Mouse (Mus musculus): ENCODE data around the gene Arl6ip4.

The Arl6ip4 gene

GRCm38 (mm10) chr5:124095077-124095581, 20.8 kb upstream of the Arl6ip4 start:
- DNase-seq (ENCODE audit: low spot score) = no peak

DNA sequence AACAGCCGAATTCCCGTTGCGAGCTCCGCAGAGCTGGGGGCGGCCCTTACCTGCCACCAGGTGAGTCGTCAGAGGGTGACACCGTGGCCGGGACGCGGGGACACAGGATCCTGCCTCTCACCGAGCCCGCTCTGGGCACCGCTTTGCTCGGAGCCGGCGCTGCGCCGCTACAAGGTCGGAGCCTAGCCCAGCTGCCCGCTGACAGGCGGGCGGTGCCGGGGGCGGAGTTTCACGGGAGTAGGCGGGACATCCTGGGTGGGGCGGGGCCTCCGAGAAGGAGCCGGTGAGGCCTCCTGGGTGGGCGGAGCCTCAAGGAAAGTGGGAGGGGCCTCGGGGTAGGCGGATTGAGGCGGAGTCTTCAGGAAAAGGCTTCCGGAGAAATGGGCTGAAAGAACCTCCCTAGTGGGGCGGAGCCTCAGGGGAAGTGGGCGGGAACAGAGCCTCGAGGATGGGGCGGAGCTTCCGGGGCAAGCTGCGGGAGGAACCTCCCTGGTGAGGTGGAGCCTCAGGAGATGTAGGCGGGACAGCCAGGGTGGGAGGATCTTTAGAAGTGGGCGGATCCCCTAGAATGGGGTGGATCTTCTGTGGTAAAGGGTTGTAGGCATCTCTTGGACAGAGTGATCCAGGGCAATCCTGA, 20.2 kb upstream of the Arl6ip4 start, which contains the start of gene Abcb9:
Gene Abcb9, minus strand, starts transcription at position 203 of the 637 bp plus-strand sequence.
- DNase-seq (ENCODE audit: low spot score) = peak; percentile 85

- DNase-seq (ENCODE audit: low spot score) = no peak
Measured at GRCm38 (mm10) chr5:124098923-124099322, 17.0 kb upstream of the Arl6ip4 start.

DNA sequence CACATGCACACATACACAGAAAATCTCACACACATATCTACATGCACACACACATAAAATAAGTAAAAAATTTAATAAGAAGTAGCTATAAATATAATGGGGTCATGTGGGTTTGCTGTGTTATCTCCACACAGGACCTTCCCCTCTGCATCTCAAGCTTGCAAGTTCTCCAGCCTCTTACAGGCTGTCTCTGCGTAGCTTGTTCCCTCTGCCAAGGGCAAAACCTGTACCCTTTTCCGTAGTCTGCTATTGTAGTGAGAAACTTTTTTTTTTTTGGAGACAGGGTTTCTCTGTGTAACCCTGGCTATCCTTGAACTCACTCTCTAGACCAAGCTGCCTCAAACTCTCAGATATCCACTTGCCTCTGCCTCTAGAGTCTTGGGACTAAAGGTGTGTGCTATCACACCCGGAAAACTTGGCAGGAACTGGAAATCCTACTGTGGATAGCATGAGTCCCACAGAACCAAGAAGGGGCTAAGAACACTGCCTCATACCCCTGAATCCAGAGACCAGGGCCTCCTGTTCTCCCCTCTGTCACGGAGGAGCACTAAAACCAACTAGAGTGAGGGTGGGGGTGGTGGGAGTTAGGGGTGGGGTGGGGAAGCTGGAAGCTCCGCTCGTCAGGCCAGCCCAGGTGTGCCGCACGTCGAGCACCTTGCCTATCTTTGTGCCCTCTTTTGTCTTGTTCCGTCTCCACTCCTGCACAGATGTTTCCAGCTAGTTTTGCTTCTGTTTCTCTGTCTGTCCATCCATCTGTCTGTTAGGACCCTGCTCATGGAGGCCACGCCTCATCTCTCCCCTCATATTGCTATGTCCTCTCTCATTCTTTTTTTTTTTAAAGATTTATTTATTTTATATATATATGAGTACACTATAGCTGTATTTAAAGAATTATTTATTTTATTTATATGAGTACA, 15.5 kb upstream of the Arl6ip4 start:
- DNase-seq (ENCODE audit: low spot score) = no peak

GRCm38 (mm10) chr5:124102326-124102725, 13.6 kb upstream of the Arl6ip4 start:
- no peak for DNase-seq (ENCODE audit: low spot score)

GRCm38 (mm10) chr5:124103020-124103419, 12.9 kb upstream of the Arl6ip4 start:
- no peak for DNase-seq (ENCODE audit: low spot score)

- no peak for DNase-seq (ENCODE audit: low spot score)
Measured at GRCm38 (mm10) chr5:124103552-124103951, 12.3 kb upstream of the Arl6ip4 start.

- no peak for DNase-seq (ENCODE audit: low spot score)
Measured at GRCm38 (mm10) chr5:124111077-124111741, 4.7 kb upstream of the Arl6ip4 start.

DNA sequence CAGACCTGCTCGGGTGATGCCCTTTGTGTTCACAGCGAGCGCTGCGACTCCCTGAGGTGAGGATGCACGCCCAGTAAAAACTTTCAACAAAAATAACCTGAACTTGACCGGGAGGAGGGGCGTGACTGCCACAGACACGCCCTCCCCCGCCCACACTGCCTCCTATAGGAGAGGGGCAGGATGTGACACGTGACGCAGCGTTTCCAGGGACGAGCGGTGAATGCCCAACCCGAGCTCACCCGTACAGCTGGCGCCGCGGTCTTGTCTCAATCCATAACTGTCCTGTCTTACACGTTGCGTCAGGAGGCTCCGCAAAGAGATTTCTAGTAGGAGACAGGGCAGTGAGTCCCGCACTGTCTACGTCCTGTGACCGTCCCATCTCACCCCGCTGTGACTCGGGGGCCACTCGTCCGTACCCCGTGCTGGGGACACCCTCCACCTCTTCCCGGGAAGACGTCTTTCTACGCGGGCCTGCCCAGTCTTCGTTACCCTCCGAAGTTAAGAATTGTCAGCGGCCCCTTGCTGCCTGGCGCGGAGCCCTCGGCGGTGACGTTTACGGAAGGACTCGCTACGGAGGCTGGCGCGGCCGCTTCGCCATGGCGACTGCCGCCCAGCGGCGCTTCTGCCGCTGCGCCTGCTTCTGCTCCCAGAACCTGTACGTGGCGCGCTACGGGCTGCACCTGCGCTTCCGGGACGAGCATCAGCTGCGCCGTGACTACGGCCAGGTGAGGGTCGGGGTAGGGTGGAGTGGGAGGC, 4.0 kb upstream of the Arl6ip4 start, which contains the start of gene Ogfod2:
Gene Ogfod2, plus strand, starts transcription at position 556 of the 756 bp plus-strand sequence.
- peak; percentile 94 for DNase-seq (ENCODE audit: low spot score)

DNA sequence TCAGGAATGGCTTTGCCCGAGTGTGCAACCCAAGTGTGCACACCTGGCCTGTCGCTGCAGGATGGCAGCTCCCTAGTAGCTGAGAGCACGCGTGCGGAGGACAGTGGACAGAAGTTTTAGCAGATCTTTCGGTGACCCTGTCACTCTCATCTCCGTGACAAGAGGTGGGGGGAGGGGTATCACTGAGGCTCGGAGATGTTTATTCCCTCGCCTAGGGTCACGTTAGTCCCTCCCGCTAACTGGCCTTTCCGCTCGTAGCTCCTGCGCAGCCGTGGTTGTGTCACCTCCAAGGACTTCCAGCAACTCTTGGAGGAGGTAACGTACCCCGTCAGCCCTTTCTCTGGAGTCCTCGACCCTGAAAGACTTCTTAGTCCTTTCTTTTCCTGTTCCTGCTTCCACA, 3.4 kb upstream of the Arl6ip4 start:
- no peak for DNase-seq (ENCODE audit: low spot score)

DNA sequence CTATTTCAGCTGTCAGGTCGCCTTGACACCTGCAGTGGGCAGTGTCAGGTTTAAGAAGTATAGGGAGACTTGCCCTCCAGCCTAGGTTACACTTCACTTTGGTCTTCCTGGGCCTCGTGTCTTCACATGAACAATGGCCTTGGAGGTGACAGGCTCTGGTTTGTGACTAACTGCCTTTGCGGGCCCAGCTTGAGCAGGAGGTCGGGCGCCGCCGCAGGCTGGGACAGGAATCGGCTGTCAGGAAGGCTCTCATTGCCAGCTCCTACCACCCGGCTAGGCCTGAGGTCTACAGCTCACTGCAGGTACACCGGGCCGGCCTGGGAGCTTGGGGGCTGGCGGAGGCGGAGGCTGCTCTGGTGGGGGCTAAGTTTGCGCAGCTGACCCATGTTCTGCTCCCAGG, 2.9 kb upstream of the Arl6ip4 start:
- no peak for DNase-seq (ENCODE audit: low spot score)

GRCm38 (mm10) chr5:124114276-124115025, 1.4 kb upstream of the Arl6ip4 start:
- DNase-seq (ENCODE audit: low spot score) = no peak

- no peak for DNase-seq (ENCODE audit: low spot score)
Measured at GRCm38 (mm10) chr5:124115531-124115930, 358 bp upstream of the Arl6ip4 start.

- no peak for DNase-seq (ENCODE audit: low spot score)
Measured at GRCm38 (mm10) chr5:124119204-124119603, 3.3 kb downstream of the Arl6ip4 start.

DNA sequence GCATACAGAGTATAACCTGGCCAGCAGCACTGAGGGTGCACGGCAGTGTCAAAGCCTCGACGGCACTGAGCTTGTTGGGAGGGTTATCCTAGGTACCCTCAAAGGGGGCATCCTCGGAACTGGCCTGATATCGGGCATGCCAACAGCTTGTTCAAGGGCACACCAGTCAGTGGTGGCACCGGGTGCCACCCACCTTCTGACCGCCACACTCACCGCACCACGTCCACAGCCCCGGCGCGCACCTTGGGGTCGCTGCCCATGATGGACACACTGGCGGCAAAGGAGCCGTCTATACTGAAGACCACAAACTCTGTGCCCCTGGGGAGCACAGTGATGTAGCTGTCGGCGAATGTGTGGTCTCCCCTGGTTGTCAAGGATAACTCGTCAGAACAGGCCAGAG, 6.5 kb downstream of the Arl6ip4 start:
- no peak for DNase-seq (ENCODE audit: low spot score)

GRCm38 (mm10) chr5:124125093-124125492, 9.2 kb downstream of the Arl6ip4 start:
- no peak for DNase-seq (ENCODE audit: low spot score)

DNA sequence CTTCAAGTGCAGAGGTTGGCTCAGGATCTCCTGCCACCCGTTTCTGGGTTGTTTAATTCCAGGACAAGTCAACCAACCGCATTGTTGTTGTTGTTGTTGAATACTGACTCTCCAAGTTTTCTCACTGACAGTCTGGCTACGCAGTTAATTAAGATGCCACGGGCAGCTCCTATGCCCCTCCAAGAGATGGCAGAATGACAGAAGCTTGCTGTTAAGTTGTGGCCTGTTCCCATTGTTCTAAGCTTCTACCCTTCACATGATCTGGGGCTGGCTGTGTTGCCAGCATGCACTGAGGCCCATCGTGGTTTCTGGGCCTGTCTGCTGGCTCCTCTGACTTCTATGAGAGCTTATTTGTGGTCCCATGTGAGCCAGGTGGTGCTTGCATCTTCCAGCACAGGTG, 18.4 kb downstream of the Arl6ip4 start:
- no peak for DNase-seq (ENCODE audit: low spot score)

DNA sequence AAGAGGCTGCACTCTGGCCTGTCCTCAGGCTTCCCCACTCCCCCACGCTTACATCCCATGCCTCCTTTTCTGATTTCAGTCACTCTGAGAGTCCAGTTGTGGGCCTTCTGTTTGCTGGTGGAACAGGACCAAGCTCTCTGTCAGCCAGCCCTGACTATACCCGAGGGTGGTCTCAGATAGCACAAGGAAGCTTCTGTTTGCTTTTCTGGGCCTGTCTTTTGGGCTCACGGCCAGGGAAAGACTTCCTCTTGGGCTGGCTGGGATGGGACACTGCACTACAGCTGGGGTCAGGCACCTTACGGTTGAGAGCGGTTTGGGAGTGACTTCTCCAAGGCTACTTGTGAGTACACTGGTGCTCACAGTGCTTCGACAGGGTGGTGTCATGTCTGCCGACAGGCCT, 22.2 kb downstream of the Arl6ip4 start:
- no peak for DNase-seq (ENCODE audit: low spot score)

GRCm38 (mm10) chr5:124149028-124149427, 33.1 kb downstream of the Arl6ip4 start:
- no peak for DNase-seq (ENCODE audit: low spot score)

DNA sequence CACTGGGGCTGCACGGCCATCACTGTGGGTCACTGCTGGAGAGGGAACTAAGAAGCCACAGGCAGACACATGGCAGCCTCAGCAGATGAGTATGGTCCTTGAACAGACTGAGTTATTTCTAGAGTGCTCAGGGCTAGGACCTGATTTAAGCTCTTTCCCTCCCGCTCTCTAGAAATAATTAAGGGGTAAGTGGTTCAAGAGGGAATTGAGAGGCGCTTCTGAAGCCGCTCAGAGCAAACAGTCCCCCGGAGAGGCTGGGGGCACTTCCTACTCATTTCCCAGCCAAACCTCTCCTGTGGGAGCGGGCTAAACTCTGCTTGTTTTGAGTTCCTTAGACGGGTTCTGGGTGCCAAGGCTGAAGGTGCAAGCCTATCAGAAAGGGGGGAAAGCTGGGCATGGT, 35.0 kb downstream of the Arl6ip4 start:
- DNase-seq (ENCODE audit: low spot score) = no peak

GRCm38 (mm10) chr5:124152734-124153133, 36.8 kb downstream of the Arl6ip4 start:
- no peak for DNase-seq (ENCODE audit: low spot score)

Measured in ovary, postnatal 10 days (tissue).